Mouse (Mus musculus): Measurements from ENCODE around the gene Tlx2.

The Tlx2 gene

DNA sequence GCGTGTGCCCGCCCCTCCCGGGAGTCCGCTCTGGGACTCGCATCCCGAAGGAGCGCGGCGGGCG is at the start of gene Tlx2:
Gene Tlx2 (minus strand): TSS at position 47 of the 64 bp plus-strand sequence.
- DNase-seq (ENCODE audit: low spot score in 2 of 2) = no peak

DNA sequence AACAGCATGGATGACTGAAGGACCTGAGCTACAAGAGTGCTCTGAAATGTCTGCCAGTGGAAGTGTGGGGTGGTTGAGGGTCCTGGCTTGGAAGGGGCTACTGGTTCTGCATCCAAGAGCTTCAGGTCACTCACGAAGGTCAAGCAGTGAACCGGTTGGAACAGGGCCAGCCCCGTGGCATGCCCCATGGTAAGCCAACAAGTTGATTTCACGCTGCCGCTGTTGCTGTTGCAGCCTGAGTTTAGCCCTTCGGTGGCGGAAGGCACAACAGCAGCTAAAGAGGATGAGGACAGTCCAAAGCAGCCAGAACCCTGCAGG is 49.6 kb upstream of the Tlx2 start:
- DNase-seq (ENCODE audit: low spot score in 2 of 2) = no peak

DNA sequence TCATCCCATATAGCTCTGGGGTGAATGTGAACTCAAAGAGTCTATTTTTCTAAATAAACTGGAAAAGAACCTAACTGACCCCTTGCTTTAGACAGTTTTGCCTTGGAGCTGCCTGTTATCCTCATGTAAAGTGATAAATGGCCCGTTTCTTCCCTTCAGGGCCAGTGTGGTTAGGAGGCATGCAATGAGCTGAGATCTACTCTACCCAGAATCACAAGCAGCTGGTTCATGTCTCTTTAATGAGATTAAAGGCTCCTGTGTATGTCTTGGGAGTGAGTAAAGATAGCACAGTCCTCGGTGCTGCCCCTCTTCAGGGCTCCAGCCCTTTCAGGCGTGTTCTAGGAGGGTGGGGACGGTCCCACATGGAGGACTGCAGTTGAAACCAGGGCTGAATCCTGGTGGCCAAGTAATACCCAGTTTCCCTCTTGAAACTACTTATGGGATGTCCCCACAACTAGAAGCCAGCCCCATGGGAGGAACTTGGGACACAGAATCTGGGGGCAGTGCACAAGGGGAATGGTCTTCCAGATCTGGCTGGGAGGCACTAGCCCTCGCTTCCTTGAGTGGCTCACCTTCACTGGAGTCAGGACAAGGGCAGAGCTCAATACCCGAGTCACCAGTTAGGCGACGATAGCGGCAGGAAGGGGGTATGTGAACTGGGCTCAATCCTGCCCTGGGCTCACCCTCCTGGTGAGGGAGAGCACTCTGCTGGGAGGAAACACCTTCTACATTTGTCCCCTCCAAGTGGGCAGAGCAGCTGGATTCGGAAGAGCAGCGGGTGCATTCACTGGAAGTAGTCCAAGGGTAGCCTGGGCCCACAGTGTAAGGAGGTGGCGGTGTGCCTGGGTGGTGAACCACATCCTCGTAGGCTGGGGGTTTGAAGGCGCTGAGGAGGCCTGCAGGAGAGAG is 49.0 kb upstream of the Tlx2 start:
- DNase-seq (ENCODE audit: low spot score in 2 of 2) = no peak

DNA sequence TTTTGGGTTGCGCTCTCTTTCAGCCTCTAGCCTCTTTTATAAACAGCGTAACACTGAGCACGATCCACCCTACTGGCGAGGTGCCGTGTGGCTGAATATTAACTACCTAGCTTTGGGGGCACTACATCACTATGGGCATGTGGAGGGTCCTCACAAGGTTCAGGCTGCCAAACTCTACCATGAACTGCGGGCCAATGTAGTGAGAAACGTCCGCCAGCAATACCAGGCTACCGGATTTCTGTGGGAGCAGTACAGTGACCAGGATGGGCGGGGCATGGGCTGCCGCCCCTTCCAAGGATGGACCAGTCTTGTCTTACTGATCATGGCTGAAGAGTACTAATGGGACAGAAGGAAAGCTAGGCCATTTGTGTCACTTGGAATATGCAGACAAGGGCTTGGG is 48.3 kb upstream of the Tlx2 start:
- DNase-seq (ENCODE audit: low spot score in 2 of 2) = no peak

DNA sequence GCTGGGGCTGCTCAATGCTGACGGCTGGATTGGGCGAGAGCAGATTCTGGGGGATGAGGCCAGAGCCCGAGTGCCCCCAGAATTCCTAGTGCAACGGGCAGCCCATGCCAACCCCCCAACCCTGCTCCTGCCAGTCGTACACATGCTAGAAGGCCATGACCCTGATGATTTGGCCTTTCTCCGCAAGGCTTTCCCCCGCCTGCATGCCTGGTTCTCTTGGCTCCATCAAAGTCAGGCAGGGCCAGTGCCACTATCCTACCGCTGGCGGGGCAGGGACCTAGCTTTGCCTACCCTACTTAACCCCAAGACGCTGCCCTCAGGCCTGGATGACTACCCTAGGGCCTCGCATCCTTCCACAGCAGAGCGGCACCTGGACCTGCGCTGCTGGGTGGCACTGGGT is 47.5 kb upstream of the Tlx2 start:
- DNase-seq (ENCODE audit: low spot score in 2 of 2) = no peak

DNA sequence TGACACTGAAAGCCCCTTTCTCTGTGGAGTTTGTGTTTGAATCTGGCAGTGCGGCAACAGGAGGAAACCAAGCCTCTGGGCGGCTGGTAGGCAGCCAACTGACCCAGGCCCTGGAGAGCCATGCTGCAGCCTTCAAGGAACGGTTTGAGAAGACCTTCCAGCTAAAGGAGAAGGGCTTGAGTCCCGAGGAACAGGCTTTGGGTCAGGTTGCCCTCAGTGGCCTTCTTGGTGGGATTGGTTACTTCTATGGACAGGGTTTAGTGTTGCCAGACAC is 47.0 kb upstream of the Tlx2 start:
- DNase-seq (ENCODE audit: low spot score in 2 of 2) = no peak

DNA sequence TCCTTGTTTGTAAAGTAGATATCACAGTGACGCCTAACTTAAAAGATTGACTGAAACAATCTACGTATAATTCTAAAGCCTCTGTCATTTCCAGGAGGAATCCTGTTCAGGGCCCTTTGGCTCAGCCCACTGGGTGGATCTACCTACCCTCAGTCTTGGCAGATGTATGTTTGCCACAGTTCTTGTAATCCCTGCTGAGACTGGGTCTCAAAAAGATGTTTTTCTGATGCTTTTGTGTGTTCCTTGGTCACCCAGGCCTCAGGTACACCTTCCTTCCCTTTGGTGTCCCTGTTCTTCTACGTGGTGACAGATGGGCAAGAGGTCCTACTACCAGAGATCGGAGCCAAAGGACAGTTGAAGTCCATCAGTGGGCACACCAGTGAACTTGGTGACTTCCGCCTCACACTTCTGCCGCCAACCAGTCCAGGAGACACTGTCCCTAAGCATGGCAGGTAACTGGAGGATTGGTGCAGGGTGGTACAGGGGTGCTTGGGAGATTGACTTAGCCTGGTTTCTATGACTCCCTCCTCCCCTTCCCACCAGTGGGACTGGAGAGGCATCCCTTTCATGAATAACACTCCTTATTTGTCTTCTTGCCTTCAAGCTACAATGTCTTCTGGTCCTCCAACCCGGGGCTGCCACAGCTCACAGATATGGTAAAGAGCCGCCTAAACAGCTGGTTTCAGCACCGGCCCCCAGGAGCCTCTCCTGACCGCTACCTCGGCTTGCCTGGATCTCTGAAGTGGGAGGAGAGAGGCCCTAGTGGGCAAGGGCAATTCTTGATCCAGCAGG is 46.5 kb upstream of the Tlx2 start:
- DNase-seq (ENCODE audit: low spot score in 2 of 2) = no peak

DNA sequence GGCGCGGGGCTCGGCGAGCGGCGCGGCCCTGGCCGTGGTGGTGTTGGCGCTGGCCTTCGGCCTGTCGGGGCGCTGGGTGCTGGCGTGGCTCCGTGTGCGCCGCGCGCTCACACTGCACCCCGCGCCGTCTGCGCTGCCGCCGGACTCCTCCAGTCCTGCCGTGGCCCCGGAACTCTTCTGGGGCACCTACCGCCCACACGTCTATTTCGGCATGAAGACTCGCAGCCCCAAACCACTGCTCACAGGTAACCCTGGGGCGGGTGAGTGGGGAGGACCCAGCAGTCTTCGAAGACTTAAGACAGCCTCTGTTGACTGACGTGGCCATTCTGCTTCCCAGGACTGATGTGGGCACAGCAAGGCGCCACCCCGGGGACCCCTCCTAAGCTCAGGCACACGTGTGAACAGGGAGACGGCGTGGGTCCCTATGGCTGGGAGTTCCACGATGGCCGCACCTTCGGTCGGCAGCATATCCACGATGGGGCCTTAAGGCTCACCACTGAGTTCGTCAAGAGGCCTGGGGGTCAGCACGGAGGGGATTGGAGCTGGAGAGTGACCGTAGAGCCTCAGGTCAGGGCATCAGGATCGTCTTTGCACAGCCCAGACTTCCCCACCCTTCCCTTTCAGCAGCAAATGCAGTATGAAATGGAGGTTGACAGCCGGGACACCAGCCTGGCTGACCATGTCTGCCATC is 45.7 kb upstream of the Tlx2 start:
- no peak for DNase-seq (ENCODE audit: low spot score in 2 of 2)

DNA sequence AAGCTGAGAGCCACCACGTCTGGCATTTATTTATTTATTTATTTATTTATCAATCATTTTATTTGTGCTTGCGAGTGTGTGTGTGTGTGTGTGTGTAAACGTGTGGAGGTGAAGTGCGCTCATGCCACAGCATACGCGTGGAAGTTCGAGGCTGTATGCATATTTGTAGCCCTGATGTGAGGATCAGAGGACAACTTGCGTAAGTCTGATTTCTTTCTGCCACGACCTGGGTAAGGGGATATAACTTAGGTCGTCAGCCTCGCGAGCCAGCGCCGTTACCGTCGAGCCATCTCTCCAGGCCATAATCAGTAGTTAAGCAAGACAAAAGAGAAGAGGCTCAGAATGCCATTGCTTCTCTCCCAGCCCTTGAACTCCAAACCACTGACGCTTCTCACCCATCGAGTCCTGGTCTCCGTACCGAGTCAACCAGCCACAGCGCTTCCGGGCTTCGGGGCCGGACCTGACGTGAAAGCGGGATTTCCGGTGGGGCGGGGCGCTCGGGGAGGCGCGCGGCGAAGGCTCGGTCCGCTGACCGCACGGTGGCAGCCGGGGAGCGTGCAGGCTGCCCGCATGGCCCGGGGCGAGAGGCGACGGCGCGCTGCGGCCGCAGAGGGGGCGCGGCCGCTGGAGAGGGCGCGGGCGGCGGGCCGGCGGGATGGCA is 45.0 kb upstream of the Tlx2 start, which contains the start of gene Mogs:
Gene Mogs (plus strand): TSS at position 486 of the 661 bp plus-strand sequence.
- DNase-seq (ENCODE audit: low spot score in 2 of 2) = peak; percentile 85 to 88

DNA sequence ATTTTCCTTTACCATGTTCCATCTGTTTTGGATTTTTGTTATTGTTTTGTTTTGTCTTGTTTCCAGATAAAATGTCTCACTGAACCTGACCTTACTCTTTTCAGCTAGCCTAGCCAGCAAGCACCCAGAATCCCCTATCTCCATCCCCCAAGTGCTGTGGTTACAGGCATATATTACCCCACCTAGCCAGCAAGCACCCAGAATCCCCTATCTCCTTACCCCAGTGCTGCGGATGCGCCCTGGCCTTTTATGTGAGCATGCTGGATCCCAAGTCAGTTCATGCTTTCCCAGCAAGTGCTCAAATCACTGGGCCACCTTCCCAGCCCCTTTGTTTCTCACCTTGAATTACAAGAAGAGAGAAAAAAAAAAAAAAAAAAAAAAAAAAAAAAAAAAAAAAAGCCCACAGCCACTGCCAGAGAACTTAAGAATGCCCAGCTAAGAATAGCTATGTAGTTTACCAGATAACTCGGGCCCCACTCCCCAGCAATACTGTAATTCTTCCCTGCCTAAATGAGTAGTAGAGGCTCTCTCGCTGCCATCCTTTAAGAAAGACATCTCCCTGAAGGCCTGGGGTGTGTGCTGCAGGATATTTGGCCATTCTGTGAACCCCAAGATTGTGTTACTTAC is 41.5 kb upstream of the Tlx2 start:
- DNase-seq (ENCODE audit: low spot score in 2 of 2) = no peak

DNA sequence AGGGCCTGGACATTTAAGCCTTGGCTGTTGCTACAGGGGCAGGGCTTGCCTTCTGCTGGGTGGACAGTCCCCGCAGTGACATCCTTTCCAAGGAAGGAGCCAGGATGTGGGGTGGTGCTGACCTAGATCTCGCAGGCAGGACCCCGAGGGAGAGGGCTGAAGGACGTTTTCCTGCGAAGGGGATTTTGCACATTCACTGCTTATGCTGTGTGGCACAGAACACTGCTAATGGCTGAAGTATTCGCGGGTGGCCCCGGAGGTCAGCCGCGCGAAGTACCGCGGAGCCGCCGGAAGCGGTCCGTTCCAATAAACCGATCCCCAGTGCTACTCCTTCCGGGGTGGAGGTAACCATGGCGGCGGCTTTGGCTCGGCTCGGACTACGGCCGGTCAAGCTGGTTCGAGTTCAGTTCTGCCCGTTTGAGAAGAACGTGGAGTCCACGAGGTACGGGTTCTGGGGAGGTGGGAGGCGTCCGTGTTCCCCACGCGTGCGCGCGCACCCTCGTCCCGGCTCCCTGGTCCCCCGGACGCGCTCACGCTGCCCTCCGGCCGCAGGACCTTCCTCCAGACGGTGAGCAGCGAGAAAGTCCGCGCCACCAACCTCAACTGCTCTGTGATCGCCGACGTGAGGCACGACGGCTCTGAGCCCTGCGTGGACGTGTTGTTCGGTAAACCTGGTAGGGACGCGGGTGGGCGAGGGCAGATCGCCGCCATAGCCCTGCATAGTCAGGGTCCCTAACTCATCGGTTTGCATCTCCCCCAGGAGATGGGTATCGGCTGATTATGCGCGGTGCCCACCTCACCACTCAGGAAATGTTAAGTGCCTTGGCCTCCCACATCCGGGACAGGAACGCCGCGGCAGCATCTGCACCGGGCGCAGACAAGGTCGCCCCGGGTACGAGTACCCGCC is 38.9 kb upstream of the Tlx2 start, which contains the start of gene Mrpl53:
Gene Mrpl53 (plus strand): TSS at position 279 of the 907 bp plus-strand sequence.
- DNase-seq (ENCODE audit: low spot score in 2 of 2) = peak; percentile 63 to 74

DNA sequence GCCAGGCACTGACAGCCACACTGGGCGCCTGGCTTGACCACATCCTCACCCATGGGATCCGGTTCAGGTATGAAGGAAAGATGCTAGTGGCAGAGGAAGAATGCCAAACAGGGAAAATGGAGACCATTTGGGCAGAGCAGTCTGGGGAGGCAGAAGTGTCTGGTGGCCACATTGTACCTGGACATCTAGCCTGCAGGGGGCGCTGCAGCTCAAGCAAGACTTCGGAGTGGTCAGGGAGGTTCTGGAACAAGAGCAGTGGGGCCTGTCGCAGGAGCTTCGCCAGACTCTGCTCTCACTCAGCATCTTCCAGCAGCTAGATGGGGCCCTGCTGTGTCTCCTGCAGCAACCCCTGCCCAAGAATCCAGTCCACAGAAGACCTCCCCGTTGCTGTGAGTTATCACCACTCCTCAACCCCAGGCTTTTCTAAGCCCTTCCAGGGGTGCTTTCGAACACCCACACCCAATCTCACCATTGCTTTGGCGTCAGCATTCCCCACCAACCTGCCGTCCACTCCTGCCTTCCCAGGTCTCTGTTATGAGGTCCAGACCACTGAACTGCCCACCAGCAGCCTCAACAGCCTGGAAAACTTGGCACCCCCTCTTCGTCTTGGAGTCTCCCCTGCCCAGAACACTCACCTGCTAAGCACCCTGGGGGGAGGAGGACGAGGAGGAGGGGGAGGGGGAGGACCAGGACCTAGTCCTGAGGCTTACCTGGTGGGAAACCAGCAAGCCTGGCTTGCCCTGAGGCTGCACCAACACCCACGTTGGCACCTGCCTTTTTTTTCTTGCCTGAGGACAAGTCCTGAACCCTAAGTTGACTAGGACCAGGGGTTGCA is 37.7 kb upstream of the Tlx2 start:
- peak in 1 of 2 experiments; percentile 62 for DNase-seq (ENCODE audit: low spot score in 2 of 2)

DNA sequence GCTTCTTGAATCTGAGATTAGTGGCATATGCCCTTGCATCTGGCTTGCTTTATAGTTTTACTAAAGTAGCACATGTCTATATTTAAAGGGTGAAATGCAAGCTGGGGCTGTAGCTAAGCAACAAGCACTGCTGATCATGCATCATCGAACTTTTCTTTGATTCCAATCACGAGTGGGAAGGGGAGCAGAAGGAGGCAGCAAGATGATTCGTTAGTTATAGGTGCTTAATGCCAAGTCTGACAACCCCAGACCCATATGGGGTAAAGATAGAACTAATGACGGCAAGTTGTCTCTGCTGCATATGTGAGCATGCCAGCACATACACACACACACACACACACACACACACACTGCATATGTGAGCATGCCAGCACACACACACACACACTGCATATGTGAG is 34.1 kb upstream of the Tlx2 start:
- DNase-seq (ENCODE audit: low spot score in 2 of 2) = no peak

DNA sequence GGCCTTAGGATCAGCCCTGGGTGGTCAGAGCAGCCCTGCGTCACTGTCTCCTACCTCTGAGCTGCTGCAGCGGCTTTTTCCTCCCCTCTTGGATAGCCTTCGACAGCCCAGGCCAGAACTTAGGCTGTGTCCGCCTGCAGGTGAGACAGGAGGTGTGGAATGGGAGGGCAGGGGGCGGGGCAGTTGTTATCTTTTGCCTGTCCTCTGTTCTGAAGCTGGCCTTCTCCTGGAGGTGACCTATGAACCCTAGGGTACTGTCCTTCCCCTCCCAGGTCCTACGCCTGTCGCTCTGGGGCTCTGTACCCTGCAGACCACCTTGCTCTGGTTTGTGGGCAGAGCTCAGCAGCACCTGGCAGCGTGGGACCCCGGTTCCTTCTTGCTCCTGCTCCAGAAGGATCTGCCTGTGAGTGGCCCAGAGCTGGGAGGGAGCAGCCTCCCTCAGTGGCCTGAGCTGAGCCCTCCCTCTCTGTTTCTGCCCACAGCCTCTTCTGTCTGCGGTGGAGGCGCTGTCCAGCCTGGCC is 33.1 kb upstream of the Tlx2 start:
- no peak for DNase-seq (ENCODE audit: low spot score in 2 of 2)

DNA sequence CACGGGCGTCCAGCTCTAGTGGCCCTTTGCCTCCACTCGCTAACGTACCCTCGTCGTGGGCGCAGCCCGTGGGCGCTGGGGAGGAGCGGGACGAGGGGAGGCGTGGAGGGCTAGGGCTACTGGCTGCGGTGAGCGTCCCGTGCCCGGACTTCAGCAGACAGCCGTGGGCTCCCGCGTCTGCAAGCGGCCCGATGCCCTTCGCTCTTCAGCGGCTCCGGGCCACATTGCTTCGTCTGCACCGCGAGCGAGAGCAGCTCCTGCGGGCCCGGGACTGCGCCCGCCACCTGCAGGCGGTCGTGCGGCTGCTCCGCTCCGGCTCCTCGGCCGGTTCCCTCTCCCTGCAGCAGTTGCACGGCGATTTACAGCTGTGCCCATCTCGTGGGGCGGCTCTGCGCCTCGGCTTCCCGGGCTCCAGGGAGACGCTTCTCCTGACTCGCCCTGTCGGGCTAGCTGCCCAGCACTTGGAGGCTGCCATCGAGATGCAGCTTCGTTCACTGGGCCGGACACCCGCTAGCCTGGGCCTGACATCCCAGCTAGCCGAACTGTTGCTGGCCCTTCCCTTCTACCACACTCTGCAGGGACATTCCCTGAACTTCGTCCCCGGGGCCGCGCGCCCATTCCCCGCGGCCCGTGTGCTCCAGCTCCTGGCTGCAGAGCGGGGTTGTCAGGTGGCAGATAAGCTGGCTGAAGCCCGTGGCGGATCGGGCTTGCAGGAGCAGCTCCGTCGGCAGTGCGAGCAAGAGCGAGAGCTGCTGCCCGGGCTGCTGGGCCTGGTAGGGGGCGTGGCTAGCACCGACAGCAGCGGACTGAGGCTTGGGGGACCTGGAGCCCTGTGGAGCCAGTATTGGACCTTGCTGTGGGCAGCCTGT is 31.8 kb upstream of the Tlx2 start:
- DNase-seq (ENCODE audit: low spot score in 2 of 2) = peak in 1 of 2 experiments; percentile 25

DNA sequence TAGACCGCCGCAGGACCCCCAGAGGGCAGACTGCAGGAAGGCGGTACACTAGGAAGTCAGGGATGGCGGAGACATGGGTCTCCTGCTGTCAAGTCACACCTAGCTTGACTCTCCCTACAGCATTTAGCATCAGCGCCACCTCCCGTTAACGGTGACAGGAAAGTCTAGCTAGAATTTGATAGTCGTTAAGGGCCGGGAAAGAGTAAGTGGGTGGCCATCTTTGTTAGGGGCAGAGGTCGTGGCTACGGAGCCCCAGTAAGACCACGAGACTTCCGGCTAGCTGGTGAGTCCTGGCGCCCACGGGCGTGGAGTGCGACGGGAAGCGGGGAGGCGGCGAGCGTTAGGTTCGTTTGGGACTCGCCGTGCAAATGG is 31.2 kb upstream of the Tlx2 start, which contains the start of the genes Ccdc142 and Gm42688:
Gene Ccdc142 (plus strand): TSS at position 286 of the 372 bp plus-strand sequence.
Gene Gm42688 (plus strand): TSS at position 302 of the 372 bp plus-strand sequence.
- peak; percentile 78 to 80 for DNase-seq (ENCODE audit: low spot score in 2 of 2)

DNA sequence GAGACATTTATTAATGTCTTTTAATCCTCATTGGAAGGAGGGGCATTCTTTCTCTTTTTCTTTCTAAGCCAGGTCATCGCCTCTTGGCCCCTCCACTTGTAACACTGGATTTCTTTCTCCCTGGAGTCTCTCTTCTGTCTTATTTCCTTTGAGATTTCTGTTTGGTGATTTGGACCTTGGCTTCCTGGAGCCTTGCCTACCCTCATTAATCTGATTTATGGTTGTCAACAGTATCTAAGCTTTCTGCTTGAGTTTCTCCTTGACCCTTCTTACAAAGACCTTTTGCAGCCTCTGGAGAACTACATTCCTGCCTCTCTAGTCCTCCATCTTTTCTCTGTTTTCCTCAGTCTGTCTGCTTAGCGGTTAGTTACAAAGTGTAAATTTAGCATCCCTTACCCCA is 28.3 kb upstream of the Tlx2 start:
- DNase-seq (ENCODE audit: low spot score in 2 of 2) = no peak

DNA sequence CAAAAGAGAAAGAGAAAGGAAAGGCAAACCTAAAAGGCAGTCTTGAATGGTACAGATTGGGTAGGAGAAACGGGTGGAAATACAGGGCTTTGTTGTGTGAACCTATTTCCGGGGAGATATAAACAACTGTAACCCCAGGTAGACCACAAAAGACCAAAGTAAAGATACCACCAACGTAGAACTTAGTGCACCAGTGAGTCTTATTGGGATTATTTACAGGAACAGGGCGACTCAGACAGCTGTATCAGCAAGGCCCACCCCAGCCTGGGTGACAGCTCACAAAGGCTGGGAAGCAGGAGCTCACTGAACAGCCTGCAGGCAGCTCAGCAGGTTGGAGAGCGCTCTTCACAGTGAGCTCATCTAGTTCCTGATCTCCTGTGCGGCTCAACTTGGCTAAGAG is 25.9 kb upstream of the Tlx2 start:
- no peak for DNase-seq (ENCODE audit: low spot score in 2 of 2)
